Mouse (Mus musculus) neural tube, embryonic 14.5 days (tissue): ENCODE data around the gene Polr2e. TPM values are rescaled to one million over a fixed set of nuclear protein-coding genes. Genes with fewer than 3 reads are reported as not detected.
A peak's percentile ranks its signal among the peaks of the same experiment; 100 is the strongest.

Experiments used
- ATAC-seq: fragments of 200-750 bp; cut with Nextera tagmentation; 2 replicates; pipeline ENCODE4 v1.8.0; 2017; ENCODE audit warnings: low read depth, mild to moderate bottlenecking, moderate TSS enrichment, moderate library complexity
- H3K27ac ChIP-seq: fragments of 300-500 bp; sonication (generic); 2 replicates; pipeline ENCODE4 v1.5.1; 2014; ENCODE audit warnings: low read depth, mild to moderate bottlenecking, control low read depth, low read length, moderate library complexity, mixed read lengths
- H3K27me3 ChIP-seq: fragments of 300-500 bp; sonication (generic); 2 replicates; pipeline ENCODE4 v1.6.1; 2014; ENCODE audit warnings: low read length; ENCODE audit not compliant: control insufficient read depth, insufficient read depth
- H3K36me3 ChIP-seq: fragments of 300-500 bp; sonication (generic); 2 replicates; pipeline ENCODE4 v1.6.1; 2014; ENCODE audit warnings: low read length, mixed read lengths; ENCODE audit not compliant: control insufficient read depth, insufficient read depth
- H3K4me1 ChIP-seq: fragments of 300-500 bp; sonication (generic); 2 replicates; pipeline ENCODE4 v1.6.1; 2014; ENCODE audit warnings: low read length; ENCODE audit not compliant: control insufficient read depth, insufficient read depth
- H3K4me2 ChIP-seq: fragments of 300-500 bp; sonication (generic); 2 replicates; pipeline ENCODE4 v1.6.1; 2014; ENCODE audit warnings: mild to moderate bottlenecking, low read depth, low read length, control low read depth
- H3K4me3 ChIP-seq: fragments of 300-500 bp; sonication (generic); 2 replicates; pipeline ENCODE4 v1.5.1; 2014; ENCODE audit warnings: low read depth, low read length, control low read depth, mixed read lengths
- H3K9ac ChIP-seq: fragments of 300-500 bp; sonication (generic); replicated peaks from 2 replicates; pipeline ENCODE4 v1.6.1; 2014; ENCODE audit warnings: low read depth, mild to moderate bottlenecking, control low read depth, low read length, mixed read lengths
- H3K9me3 ChIP-seq: fragments of 300-500 bp; sonication (generic); 2 replicates; pipeline ENCODE4 v1.6.1; 2016; ENCODE audit warnings: low read length; ENCODE audit not compliant: control insufficient read depth
- WGBS: fragments of 180-500 bp; shearing (Covaris S2); extraction: QIAGEN DNeasy Blood & Tissue Kit; methylation state at CpG from one replicate; pipeline ENCODE4 v1.1.7; 2014; 5-methylcytosine and 5-hydroxymethylcytosine counted together
- polyA plus RNA-seq: library from polyadenylated mRNA; unstranded; fragments of >200 nt; fragmentation: Nextera tagmentation; extraction: Ambion mirVana; gene quantifications from 2 replicates; pipeline ENCODE4 v1.2.1, GENCODE M21; 2014

The Polr2e gene
- polyA plus RNA-seq, 1 experiment from 2014 or later: 145 TPM

DNA sequence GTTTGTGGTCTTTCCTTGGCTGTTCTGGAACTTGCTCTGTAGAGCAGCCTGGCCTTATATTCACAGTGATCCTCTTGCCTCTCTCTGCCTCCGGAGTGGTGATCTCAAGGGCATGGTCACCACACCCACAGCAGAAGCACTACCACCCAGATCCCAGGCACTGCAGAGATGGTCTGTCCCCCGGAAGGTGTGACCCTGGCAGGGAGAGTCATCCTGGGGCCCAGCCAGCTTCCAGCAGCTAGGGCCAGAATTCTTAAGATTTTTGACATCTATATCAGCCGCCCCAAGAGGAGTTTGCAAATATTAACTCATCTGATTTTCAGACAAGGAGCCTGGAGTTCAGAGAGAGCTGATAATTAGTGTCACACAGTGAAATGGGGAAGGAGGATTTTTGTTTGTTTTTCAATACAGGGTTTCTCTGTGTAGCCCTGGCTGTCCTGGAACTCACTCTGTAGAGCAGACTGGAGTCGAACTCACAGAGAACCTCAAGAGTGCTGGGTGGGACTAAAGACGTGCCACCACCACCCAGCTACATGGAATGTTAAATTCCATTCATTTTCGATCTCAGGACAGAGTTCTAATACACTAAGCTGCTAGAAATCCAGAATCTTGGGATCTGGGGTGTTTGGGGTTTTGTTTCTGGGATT, 53.2 kb downstream of the Polr2e start:
- Histone ChIP-seq H3K27me3 (peaks cover 25% of the 10 kb centered on the region), H3K9ac (peak overlapping the region; percentile 74), H3K4me3 (peak overlapping the region; percentile 75), H3K36me3 (no peaks in the 10 kb centered on the region), H3K4me1 (peaks cover 27% of the 10 kb centered on the region), H3K9me3 (no peaks in the 10 kb centered on the region), H3K4me2 (peak overlapping the region; percentile 98), H3K27ac (peak overlapping the region; percentile 94)
- no peak for ATAC-seq
- WGBS: 45% methylated on average over 6 of the region's 6 CpGs

Other genes starting within 250 kb of the Polr2e start
- gene Prss57, start 248.8 kb downstream of the Polr2e start, polyA plus RNA-seq: not detected in 2 replicates
- 233 and 247 TPM in 2 replicates for gene Palm, start 246.2 kb downstream of the Polr2e start, polyA plus RNA-seq
- gene Misp, start 218.8 kb downstream of the Polr2e start, polyA plus RNA-seq: 0.35 and 0.36 TPM in 2 replicates
- 36.9 and 53.5 TPM in 2 replicates for gene Ptbp1, start 185.4 kb downstream of the Polr2e start, polyA plus RNA-seq
- gene Prtn3, start 165.3 kb downstream of the Polr2e start, polyA plus RNA-seq: 11.1 and 12.4 TPM in 2 replicates
- gene Plppr3, start 165.2 kb downstream of the Polr2e start, polyA plus RNA-seq: 299 and 327 TPM in 2 replicates
- 0.55 TPM in 1 of 2 replicates, not detected in the other for gene Elane, start 153.5 kb downstream of the Polr2e start, polyA plus RNA-seq
- not detected in 2 replicates for gene Cfd, start 148.9 kb downstream of the Polr2e start, polyA plus RNA-seq
- gene Med16, start 130.9 kb downstream of the Polr2e start, polyA plus RNA-seq: 33.2 and 38.7 TPM in 2 replicates
- 5.9 and 9.1 TPM in 2 replicates for gene Gm26602, start 128.9 kb downstream of the Polr2e start, polyA plus RNA-seq
- gene Kiss1r, start 122.8 kb downstream of the Polr2e start, polyA plus RNA-seq: 2.2 and 2.3 TPM in 2 replicates
- gene R3hdm4, start 118.6 kb downstream of the Polr2e start, polyA plus RNA-seq: 253 and 265 TPM in 2 replicates
- 3.3 and 5.1 TPM in 2 replicates for gene Arid3a, start 112.8 kb downstream of the Polr2e start, polyA plus RNA-seq
- 87.0 and 103 TPM in 2 replicates for gene Wdr18, start 79.6 kb downstream of the Polr2e start, polyA plus RNA-seq
- 0.43 and 0.61 TPM in 2 replicates for gene Grin3b, start 69.1 kb downstream of the Polr2e start, polyA plus RNA-seq
- 19.2 and 21.1 TPM in 2 replicates for gene Tmem259, start 55.5 kb downstream of the Polr2e start, polyA plus RNA-seq
- gene Cnn2, start 51.2 kb downstream of the Polr2e start, polyA plus RNA-seq: 9.9 and 40.0 TPM in 2 replicates
- 4.3 and 6.7 TPM in 2 replicates for gene Abca7, start 43.3 kb downstream of the Polr2e start, polyA plus RNA-seq
- 0.83 and 1.8 TPM in 2 replicates for gene Arhgap45, start 23.1 kb downstream of the Polr2e start, polyA plus RNA-seq
- 512 and 546 TPM in 2 replicates for gene Gpx4, start 7.4 kb upstream of the Polr2e start, polyA plus RNA-seq
- gene Sbno2, start 65.8 kb upstream of the Polr2e start, polyA plus RNA-seq: 12.9 and 13.3 TPM in 2 replicates
- 21.3 and 26.0 TPM in 2 replicates for gene Stk11, start 76.0 kb upstream of the Polr2e start, polyA plus RNA-seq
- 472 and 519 TPM in 2 replicates for gene Atp5d, start 98.8 kb upstream of the Polr2e start, polyA plus RNA-seq
- 82.2 and 101 TPM in 2 replicates for gene Cbarp, start 101.0 kb upstream of the Polr2e start, polyA plus RNA-seq
- gene Midn, start 108.5 kb upstream of the Polr2e start, polyA plus RNA-seq: 38.8 and 39.8 TPM in 2 replicates
- gene Cirbp, start 126.2 kb upstream of the Polr2e start, polyA plus RNA-seq: 249 and 286 TPM in 2 replicates
- 6.4 and 7.8 TPM in 2 replicates for gene 1600002K03Rik, start 133.1 kb upstream of the Polr2e start, polyA plus RNA-seq
- gene Efna2, start 139.7 kb upstream of the Polr2e start, polyA plus RNA-seq: 24.0 and 25.9 TPM in 2 replicates
- 35.0 and 37.4 TPM in 2 replicates for gene Mum1, start 186.6 kb upstream of the Polr2e start, polyA plus RNA-seq
- 309 and 366 TPM in 2 replicates for gene Ndufs7, start 209.3 kb upstream of the Polr2e start, polyA plus RNA-seq
- gene Gamt, start 221.2 kb upstream of the Polr2e start, polyA plus RNA-seq: 18.6 and 25.8 TPM in 2 replicates
- gene Dazap1, start 221.7 kb upstream of the Polr2e start, polyA plus RNA-seq: 37.5 and 39.8 TPM in 2 replicates